Mouse (Mus musculus): ENCODE measurements around the gene Mgrn1.

- TF ChIP-seq CTCF (IDR thresholded peaks at IDR 0.05; ENCODE audit: low read depth, low read length) = no peak
- no peak for TF ChIP-seq POLR2A (IDR thresholded peaks at IDR 0.05; ENCODE audit: borderline replicate concordance, low read depth, low read length)
These were observed 15.6 kb upstream of the Mgrn1 start for GRCm38 (mm10) chr16:4870490-4870889.

All from bone marrow macrophage, adult 2 months (primary cell).